Mouse (Mus musculus): ENCODE results near the gene Cntnap1.

The Cntnap1 gene

GRCm38 (mm10) chr11:101171721-101172433 is 1.6 kb downstream of the Cntnap1 start:
- peak; percentile 66 for DNase-seq

GRCm38 (mm10) chr11:101172434-101172815 is 2.1 kb downstream of the Cntnap1 start:
- no peak for DNase-seq

GRCm38 (mm10) chr11:101173112-101173511 is 2.8 kb downstream of the Cntnap1 start:
- DNase-seq, result peak; percentile 84

- DNase-seq, result peak; percentile 79
These were observed 3.5 kb downstream of the Cntnap1 start for GRCm38 (mm10) chr11:101173631-101174388.

GRCm38 (mm10) chr11:101174389-101174745 is 4.0 kb downstream of the Cntnap1 start:
- DNase-seq, result no peak

- no peak for DNase-seq
These were observed 4.7 kb downstream of the Cntnap1 start, which contains the start of gene Ccr10 for GRCm38 (mm10) chr11:101174851-101175628. Gene Ccr10, minus strand, starts transcription at chr11:101175443.

- DNase-seq, result no peak
These were observed 5.4 kb downstream of the Cntnap1 start for GRCm38 (mm10) chr11:101175636-101176116.

GRCm38 (mm10) chr11:101176117-101176691 is 5.9 kb downstream of the Cntnap1 start:
- no peak for DNase-seq

GRCm38 (mm10) chr11:101176933-101177773 is 6.8 kb downstream of the Cntnap1 start:
- DNase-seq, result no peak

- DNase-seq, result no peak
These were observed 8.0 kb downstream of the Cntnap1 start for GRCm38 (mm10) chr11:101178061-101179058.

GRCm38 (mm10) chr11:101179306-101179705 is 9.0 kb downstream of the Cntnap1 start:
- no peak for DNase-seq

- no peak for DNase-seq
These were observed 9.9 kb downstream of the Cntnap1 start for GRCm38 (mm10) chr11:101180261-101180660.

GRCm38 (mm10) chr11:101180846-101181740 is 10.8 kb downstream of the Cntnap1 start:
- no peak for DNase-seq

GRCm38 (mm10) chr11:101181961-101182360 is 11.6 kb downstream of the Cntnap1 start:
- no peak for DNase-seq

- DNase-seq, result no peak
These were observed 12.6 kb downstream of the Cntnap1 start for GRCm38 (mm10) chr11:101182771-101183517.

GRCm38 (mm10) chr11:101184984-101185383 is 14.7 kb downstream of the Cntnap1 start:
- DNase-seq, result no peak

GRCm38 (mm10) chr11:101185441-101185840 is 15.1 kb downstream of the Cntnap1 start:
- no peak for DNase-seq

- no peak for DNase-seq
These were observed 16.4 kb downstream of the Cntnap1 start for GRCm38 (mm10) chr11:101186526-101187247.

Measured in kidney, adult 11 months (tissue).